Mouse (Mus musculus): ENCODE results near the gene Nagk.
"Not testable (repeated sequence)": the region's sequence is repeated elsewhere in the genome, so short reads cannot be mapped to it uniquely, and the experiment has no call there.

The Nagk gene

DNA sequence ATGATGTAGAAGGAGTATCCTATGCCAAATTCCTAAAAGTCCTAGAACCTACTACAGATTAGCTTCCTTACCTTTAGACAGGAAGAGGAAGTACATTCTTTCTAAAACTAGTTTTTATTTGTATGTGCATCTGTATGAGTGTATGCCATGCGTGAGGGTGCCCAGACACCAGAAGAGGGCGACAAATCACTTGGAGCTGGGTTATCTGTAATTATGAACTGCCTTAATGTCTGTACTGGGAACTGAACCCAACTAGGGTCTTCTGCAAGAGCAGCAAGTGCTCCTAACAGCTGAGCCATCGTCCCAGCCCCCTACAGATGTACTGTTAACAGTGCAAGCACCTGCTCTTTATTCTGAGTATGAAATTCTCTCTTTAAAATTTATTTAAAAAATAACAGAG, 21.0 kb downstream of the Nagk start:
- DNase-seq (ENCODE audit: low spot score in 2 of 2): no peak

DNA sequence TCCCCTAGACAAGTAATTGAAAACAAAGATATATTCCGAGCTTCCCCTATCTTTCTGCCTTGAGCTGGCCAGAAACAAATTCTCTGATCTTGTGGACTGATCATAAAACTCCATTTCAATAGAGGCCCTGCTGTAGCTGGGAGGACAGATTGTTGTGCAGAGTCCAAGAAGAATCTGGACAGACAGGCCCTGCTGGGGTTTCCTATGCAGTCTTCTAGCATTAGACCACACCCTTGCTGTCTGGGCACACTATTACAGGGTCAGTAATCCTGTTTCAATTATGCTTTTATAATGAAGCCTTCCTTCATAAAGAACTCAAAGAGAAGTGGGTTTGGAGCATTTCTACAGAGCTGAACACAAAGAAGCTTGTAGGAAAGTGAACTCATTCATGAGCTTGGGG, 24.2 kb downstream of the Nagk start:
- no peak for DNase-seq (ENCODE audit: low spot score in 2 of 2)

- DNase-seq (ENCODE audit: low spot score in 2 of 2): no peak
Observed at GRCm38 (mm10) chr6:83820727-83821515, 26.1 kb downstream of the Nagk start.

- no peak for DNase-seq (ENCODE audit: low spot score in 2 of 2)
Observed at GRCm38 (mm10) chr6:83821856-83822255, 27.1 kb downstream of the Nagk start.

DNA sequence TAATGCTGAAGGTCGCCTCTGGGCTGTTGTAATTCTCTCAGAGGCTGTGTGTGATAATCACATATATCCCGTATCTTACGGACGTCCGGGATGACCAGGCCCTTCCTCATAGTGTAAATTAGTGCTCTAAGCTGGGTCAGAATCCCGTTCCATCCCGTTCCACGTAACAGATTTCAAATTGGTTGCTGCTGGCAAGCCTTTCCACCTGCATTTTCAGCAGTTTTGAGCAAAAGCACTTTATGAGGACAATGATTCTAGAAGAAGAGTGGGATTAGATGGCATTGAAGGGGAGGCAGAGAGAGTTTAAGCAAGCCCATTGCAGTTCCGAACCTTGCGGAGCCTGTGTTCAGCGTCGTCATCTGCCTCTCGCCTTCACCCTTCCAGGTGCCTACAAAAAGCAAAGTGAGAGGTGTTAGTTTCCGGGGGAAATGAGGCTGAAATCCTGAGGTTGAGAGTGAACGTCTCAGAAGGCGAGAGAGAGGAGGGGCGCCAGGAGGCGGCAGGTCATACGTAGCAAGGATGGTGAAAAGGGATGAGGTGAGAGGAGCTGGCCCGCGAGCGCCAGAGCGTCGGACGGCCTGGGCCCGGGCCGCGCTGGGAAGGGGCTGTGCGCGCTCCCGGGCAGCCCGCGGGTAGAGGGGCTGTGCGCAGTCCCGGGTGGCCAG, 36.3 kb downstream of the Nagk start:
- peak; percentile 6 to 15 for DNase-seq (ENCODE audit: low spot score in 2 of 2)

- DNase-seq (ENCODE audit: low spot score in 2 of 2): peak; percentile 94 to 99
Observed at GRCm38 (mm10) chr6:83831606-83832123, 36.9 kb downstream of the Nagk start, which contains the start of gene Paip2b. Paip2b (minus strand) TSS chr6:83831741.

- not testable (repeated sequence) for DNase-seq (ENCODE audit: low spot score in 2 of 2)
Observed at GRCm38 (mm10) chr6:83832393-83832792, 37.6 kb downstream of the Nagk start.

GRCm38 (mm10) chr6:83836826-83837225, 42.0 kb downstream of the Nagk start:
- DNase-seq (ENCODE audit: low spot score in 2 of 2): no peak

- no peak for DNase-seq (ENCODE audit: low spot score in 2 of 2)
Observed at GRCm38 (mm10) chr6:83838046-83838445, 43.3 kb downstream of the Nagk start.

DNA sequence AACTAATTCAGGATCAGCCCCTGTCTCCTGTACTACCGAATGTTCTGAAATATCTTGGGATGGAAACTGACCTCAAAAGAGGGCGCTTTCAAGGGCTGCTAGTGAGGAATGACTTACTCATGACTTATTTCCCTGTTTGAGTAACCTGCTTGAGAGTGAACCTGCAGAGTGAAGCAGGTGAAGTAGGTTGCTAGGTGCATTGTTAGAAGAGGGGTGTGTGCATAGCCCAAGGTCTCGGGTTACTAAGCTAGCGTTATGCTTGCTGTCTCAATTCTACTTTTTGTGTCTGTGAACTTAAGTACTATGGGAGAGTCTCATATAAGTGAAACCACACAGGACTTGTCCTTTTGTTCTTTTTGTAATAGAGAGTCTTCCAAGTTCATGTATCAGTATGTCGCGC, 45.3 kb downstream of the Nagk start:
- DNase-seq (ENCODE audit: low spot score in 2 of 2): no peak

GRCm38 (mm10) chr6:83844913-83845312, 50.1 kb downstream of the Nagk start:
- no peak for DNase-seq (ENCODE audit: low spot score in 2 of 2)

DNA sequence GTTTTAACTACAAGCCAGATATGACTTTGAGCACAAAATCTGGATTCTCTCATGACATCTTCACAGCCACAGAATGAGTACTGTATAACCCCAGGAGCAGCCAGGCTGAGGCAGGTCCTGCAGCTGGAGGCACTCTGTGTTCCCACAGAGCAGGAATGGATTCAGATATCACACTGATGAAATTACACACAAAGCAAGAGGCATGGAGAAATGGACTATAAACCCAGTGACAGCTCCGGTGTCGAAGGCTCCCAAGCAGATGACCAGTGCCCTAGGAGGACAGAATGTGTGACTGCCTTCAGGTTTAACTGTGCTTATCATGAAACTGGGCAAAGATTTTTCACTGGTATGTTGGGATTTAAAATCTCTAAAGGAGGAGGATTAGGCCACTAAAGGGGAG, 51.4 kb downstream of the Nagk start:
- DNase-seq (ENCODE audit: low spot score in 2 of 2): no peak

DNA sequence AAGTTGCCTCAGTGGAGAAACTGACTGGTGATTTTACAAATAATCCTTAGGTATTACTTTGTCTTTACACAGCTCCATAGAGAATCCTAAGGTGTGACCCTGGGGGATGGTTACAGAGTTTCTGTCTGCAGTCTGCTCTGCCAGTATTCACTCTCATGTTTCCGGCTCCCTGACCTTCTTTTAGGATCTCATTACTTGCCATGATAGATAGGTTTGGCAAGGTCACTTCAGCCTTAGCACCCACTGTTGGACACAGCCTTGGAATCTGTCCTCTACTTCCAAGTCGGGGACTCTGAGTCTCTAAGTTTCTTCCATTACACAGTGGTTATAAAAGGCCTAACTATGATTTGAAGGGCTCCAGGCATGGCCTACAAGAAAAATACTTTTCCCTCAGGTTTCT, 54.7 kb downstream of the Nagk start:
- DNase-seq (ENCODE audit: low spot score in 2 of 2): no peak
